Mouse (Mus musculus) olfactory bulb, adult 2 months (tissue): Measurements from ENCODE around the gene Btbd9.

ENCODE experiments used
- CTCF ChIP-seq: fragments of 200-500 bp; IDR thresholded peaks from 2 replicates; pipeline ENCODE4 v1.5.1; 2012; ENCODE audit warnings: low read depth, mild to moderate bottlenecking, low read length, moderate library complexity; ENCODE audit not compliant: insufficient read depth
- POLR2A ChIP-seq: fragments of 200-500 bp; IDR thresholded peaks from 2 replicates; pipeline ENCODE4 v1.6.1; 2012; ENCODE audit warnings: mild to moderate bottlenecking, low read depth, low read length, moderate library complexity; ENCODE audit not compliant: insufficient read depth

GRCm38 (mm10) chr17:30417106-30417505, 159.2 kb downstream of the Btbd9 start:
- TF ChIP-seq POLR2A (no peak), CTCF (no peak)
